Mouse (Mus musculus): ENCODE measurements around the gene Duoxa1.
"Not testable (repeated sequence)": the region's sequence is repeated elsewhere in the genome, so short reads cannot be mapped to it uniquely, and the experiment has no call there.

The Duoxa1 gene

GRCm38 (mm10) chr2:122330317-122330716 is 16.8 kb upstream of the Duoxa1 start:
- not testable (repeated sequence) for DNase-seq (ENCODE audit: low spot score in 2 of 2)

GRCm38 (mm10) chr2:122327986-122328385 is 14.5 kb upstream of the Duoxa1 start:
- DNase-seq (ENCODE audit: low spot score in 2 of 2) = no peak

DNA sequence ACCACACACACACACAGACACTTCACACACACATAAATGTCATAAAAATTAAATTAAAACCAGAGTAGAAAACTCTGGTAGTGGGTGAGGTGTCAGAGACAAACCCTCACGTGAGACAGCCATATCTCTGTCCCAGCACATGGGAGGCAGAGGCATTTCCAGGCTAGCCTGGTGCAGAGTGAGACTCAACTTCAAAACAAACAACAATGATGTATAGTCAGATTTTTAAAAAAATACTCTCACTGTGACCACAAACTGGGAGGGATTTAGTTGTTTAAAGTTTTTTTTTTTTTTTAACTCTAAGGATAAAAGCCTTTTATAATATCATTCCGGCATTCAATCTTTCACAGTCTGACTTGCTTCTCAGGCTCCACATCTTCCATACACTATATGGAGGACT is 11.8 kb upstream of the Duoxa1 start:
- no peak for DNase-seq (ENCODE audit: low spot score in 2 of 2)

DNA sequence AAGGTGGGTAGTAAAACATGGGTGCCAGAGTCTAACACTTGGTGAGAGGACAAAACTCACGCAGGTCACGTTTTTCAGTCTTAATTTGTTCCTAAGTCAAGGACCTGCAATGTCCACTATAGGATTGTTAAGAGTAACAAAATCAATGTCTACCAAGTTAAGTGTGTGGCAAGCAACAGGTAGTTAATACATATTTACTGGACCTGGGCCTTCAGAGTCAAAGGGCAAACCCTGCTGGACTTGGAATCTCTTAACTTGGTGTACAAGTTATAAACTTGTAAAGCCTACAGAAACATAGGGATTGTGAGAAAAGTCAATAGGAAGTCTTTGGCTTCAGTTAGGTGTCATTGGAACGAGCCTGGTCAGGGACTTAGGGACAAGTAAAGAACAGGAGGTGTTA is 11.1 kb upstream of the Duoxa1 start:
- no peak for DNase-seq (ENCODE audit: low spot score in 2 of 2)

DNA sequence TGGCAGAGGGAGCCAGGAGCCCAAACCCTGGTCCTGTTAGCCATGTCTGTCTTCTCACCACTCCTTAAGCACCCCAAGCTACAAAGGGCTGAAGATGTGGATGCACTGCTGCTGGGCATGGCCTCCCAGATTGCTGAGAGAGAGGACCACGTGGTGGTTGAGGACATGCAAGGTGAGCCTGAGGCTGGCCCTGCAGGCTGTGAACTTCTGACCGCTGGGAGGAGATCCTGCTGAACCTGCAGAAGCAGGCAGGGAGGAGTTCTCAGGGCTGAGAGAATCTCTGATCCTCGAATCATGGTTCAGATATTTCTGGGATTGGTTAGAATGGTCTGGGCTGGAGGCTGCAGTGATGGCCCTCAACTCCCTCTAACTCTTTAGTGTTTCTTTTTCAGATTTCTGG is 10.4 kb upstream of the Duoxa1 start:
- no peak for DNase-seq (ENCODE audit: low spot score in 2 of 2)

- no peak for DNase-seq (ENCODE audit: low spot score in 2 of 2)
Observed at GRCm38 (mm10) chr2:122317384-122317783, 3.9 kb upstream of the Duoxa1 start.

GRCm38 (mm10) chr2:122315372-122315771 is 1.8 kb upstream of the Duoxa1 start, which contains the start of gene Duox1:
Duox1 (plus strand) TSS chr2:122315672.
- DNase-seq (ENCODE audit: low spot score in 2 of 2) = no peak

- DNase-seq (ENCODE audit: low spot score in 2 of 2) = peak; percentile 49 to 51
Observed at GRCm38 (mm10) chr2:122312722-122313417, 660 bp downstream of the Duoxa1 start.

DNA sequence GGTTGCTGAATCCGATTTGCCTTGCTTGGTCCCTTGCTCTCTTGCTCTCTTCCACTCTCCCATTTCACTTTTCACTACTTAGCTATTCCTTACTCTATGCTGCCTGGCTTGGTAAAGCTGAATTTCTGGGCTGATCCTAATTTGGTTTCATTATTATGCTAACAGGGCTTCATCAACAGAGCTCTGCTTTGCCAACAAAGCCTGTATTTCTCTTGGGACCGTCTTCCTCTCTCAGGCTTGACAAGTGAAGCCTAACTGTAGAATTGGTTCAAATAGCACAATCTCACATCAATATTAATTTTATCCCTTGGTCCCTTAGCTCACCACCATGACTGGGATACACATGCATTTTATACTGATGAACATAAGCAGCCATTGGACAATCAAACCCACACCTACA is 2.0 kb downstream of the Duoxa1 start:
- DNase-seq (ENCODE audit: low spot score in 2 of 2) = no peak

GRCm38 (mm10) chr2:122309647-122310046 is 3.9 kb downstream of the Duoxa1 start:
- DNase-seq (ENCODE audit: low spot score in 2 of 2) = no peak

DNA sequence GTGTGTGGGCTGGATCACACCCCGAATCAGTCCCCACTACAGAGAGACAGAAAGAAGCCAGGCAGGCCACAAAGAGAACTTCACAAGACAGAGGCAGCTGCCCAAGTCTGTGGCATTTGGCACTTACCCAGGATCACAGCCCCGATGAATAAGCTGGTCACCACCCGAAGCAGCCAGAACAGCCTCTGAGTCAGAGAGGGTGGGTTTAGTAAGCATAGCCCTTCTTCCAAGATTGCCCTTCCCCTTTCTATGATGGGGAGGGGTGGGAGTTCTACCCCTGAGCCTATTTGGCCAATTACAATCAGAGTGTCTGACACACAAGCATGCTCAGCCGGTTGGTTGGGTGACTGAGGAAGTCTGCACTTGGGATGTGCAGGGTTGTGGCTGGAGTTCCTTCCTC is 7.3 kb downstream of the Duoxa1 start:
- peak in 1 of 2 experiments; percentile 22 for DNase-seq (ENCODE audit: low spot score in 2 of 2)

- DNase-seq (ENCODE audit: low spot score in 2 of 2) = no peak
Observed at GRCm38 (mm10) chr2:122305097-122305892, 8.2 kb downstream of the Duoxa1 start.

DNA sequence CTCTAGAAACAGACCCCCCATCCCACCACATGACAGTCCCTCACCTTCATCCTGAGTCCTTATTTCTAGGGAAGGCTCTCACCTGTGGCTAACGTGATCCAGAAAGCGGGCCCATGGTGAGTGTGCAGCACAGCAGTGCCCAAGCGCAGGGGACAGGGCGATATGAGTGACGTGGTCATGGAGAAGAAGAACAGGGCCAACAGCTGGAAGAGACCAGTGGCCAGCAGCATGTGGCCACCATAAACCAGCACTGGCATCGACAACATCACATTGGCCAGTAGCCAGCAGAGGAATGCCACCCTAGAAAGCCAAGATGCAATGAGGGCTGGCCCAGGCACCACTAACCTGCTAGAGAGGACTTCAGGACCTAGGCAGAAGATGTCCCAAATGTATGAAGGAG is 9.0 kb downstream of the Duoxa1 start:
- no peak for DNase-seq (ENCODE audit: low spot score in 2 of 2)

GRCm38 (mm10) chr2:122302574-122303241 is 10.8 kb downstream of the Duoxa1 start:
- peak; percentile 51 to 67 for DNase-seq (ENCODE audit: low spot score in 2 of 2)

GRCm38 (mm10) chr2:122301921-122302573 is 11.5 kb downstream of the Duoxa1 start:
- DNase-seq (ENCODE audit: low spot score in 2 of 2) = no peak

DNA sequence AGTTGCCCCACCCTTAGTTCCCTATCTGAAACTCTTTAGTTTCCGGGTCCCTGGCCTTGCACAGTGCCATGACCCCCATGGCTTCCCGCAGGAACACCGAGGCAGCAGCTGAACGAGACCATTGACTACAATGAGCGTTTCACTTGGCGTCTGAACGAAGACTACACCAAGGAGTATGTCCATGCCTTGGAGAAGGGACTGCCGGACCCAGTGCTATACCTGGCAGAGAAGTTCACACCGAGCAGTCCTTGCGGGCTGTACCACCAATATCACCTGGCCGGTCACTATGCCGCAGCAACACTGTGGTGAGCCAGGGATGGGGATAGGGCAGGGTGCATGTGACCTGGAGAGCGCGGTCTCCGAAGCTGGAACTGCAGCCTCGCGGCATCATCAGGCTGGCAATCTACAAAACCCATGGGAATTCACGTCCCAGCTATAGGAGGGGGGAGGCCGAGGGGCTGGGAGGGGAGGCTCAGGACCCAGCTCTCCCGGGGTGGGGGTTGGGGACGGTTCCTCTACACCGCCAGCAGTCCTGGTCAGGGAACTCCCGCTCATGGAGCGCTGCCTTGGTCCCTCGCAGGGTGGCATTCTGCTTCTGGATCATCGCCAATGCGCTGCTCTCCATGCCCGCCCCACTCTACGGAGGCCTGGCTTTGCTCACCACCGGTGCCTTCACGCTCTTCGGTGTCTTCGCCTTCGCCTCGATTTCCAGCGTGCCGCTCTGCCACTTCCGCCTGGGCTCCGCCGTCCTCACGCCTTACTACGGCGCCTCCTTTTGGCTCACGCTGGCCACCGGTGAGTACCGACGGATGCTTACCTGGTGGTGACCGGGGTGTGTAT is 12.2 kb downstream of the Duoxa1 start:
- DNase-seq (ENCODE audit: low spot score in 2 of 2) = peak in 1 of 2 experiments; percentile 18

DNA sequence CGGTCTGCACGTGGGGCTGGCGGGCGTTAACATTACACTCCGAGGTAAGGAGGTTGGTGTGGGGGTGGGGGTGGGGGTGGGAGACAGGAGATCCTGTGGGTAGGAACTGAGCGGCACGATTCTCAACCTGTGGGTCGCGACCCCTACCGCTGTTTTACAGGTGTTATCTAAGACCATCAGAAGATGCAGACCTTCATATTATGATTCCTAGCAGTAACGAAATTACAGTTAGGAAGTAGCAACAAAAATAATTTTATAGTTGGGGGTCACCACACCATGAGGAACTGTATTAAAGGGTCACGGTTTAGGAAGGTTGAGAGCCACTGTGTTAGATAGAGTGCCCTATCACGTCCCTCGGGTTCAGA is 12.9 kb downstream of the Duoxa1 start:
- no peak for DNase-seq (ENCODE audit: low spot score in 2 of 2)

DNA sequence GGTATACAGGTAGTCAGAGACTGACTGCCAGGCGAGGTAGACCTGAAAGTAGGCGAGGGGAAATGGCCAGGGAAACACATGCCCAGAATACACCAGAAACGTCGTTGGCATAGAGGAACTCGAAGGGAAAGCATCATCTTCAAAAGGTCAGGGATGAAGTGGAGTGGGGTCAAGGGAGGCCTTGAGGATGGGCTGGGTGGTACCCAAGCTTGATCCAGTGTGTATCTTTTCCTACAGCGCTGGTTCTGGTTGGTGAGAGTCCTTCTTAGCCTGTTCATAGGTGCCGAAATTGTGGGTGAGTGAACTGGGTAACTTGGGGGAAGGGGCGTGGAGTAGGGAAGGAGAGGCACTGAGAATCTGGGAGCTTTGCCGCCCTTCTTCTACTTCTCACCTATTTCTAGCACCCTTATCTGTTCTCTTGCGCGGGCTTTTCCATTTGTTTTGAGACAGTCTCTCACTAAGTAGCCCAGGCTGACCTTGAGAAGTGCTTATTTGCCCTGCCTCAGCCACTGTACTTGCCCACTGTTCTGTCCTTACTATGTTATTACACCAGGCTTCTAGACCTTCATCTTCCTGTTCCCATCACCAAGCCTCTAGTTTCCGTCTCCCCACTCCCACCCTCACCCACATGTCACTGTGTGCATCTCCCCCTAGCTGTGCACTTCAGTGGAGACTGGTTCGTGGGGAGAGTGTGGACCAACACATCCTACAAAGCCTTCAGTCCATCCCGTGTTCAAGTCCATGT is 13.4 kb downstream of the Duoxa1 start:
- DNase-seq (ENCODE audit: low spot score in 2 of 2) = no peak

DNA sequence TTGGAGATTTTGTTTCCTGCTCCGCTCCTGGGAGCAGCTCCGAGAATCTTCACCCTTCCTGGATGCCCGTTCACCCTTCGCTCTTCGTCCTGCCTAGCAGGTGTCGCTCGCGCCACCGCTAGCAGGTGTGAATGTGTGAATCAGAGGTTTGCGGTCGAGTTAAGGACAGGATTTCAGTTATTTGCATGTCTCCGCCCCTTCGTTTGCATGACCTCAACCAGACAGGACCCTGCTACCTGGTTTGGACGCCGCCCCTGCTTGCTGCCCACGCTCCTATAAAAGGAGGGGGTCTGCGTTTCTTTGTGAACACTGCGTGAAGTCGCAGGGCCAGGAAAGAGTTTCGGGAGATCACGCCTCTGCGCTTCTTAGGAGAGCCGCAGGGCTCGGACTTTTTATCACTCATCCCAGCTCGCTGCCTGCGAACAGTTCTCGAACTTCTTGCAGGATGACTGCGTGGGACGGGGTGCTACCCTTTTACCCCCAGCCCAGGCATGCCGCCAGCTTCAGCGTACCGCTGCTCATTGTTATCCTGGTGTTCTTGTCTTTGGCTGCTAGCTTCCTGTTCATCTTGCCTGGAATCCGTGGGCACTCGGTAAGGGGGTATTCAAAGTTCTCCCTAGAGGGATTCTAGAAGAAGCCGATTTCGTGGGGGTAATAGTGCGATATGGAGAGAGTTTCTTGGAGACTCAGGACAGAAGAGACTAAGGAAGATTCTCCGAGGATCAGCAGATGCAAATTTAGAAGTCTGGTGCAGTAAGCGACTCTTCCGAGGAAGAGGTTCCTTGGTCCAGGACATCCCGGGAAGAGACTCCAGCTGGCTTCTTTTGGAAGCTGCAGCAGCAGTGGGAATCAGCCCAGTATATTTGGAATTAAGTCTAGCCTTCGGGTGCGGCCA is 14.7 kb downstream of the Duoxa1 start, which contains the start of gene Duoxa2:
TSS of gene Duoxa2 (plus strand) at position 305 of the 895 bp plus-strand sequence.
- DNase-seq (ENCODE audit: low spot score in 2 of 2) = no peak
